Mouse (Mus musculus): ENCODE data around the gene Rasa3.

DNA sequence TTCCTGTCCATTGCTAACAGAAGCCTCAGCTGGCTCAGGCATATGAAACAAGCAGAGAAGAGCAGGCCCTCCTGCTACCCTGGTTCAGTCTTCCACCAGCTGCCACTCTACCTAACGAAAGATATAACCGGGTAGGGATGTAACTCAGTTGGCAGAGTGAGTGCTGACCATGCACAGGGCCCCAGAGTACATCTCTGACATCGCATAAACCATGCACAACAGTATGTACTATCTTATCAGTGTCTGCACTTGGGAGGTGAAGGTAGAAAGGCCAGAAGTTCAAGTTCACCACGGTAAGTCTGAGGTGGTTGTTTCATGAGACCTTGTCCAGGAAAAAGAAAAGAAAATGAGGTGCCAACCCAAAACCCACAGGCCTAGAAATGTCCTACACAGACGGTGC is 67.4 kb downstream of the Rasa3 start:
- TF ChIP-seq EP300 (IDR thresholded peaks at IDR 0.05; ENCODE audit: low read depth) (no peak), CTCF (IDR thresholded peaks at IDR 0.05; ENCODE audit: low read depth) (no peak)

Measured in heart, postnatal 0 days (tissue).